Mouse (Mus musculus) kidney, postnatal 4 days (tissue): ENCODE data around the gene Polr3c.
"Not testable (repeated sequence)": the region's sequence is repeated elsewhere in the genome, so short reads cannot be mapped to it uniquely, and the experiment has no call there.

Experiments used
- DNase-seq, 2 experiments: peaks; one replicate each; pipeline ENCODE4 v3.0.0; 2021; ENCODE audit warnings: mixed read lengths in 2 of 2

Polr3c gene

DNA sequence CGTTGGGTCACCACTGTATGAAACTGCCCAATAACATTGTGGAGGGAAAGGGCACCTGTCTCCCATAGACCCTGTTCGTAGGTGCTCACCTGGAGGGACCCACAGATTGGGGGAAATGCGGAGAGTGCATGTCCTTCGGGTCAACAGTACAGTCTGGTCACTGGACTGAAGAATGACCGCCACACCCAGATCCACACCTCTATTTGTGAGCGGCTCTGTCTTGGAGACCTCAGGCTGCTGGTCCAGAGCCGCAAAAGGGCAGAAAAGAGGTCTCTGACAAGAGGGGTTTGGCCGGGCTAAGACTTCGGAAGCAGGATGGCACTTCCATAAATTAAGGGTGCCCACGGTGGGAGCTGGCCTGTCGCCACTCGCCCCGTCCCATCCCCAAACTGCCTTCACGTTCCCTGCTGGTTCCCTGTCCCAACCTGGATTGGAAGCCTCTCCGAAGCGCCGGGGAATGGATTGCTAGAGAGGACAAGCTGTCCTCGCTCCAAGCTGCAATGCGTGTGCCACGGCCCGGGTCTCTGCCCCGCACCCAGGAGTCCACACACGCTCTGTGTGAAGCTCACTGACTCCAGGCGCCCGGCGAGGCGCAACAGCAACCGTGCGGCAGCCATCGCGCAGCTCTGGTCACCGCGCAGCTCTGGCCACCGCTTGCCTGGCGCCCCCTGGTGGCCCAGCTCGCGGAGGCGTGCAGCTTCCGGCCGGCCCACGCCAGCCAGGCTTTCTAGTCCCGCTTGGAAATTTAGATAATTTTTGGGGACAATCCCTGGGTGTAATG is 19.3 kb downstream of the Polr3c start, which contains the start of gene Nudt17:
Gene Nudt17, minus strand, starts transcription at position 660 of the 781 bp plus-strand sequence.
- DNase-seq: peak; percentile 91 to 94

DNA sequence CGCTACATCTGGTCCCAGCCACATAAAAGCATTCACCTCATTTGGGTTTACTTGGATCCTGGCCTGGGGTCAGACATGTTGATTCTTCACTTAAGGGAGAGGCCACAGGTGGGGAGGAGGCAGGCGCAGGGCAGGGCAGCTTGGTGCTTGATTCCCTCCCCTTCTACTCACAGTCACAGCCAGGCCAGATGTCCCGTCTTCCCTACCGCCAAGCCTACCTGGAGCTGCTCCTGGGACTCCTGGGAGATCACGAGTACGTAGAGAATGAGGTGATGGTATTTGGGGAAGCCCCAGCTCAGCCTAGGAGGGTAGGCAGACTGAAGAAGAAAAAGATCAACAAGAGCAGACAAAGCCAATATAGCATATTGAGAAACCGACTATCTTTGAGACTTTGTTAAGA is 20.4 kb downstream of the Polr3c start:
- DNase-seq: no peak

DNA sequence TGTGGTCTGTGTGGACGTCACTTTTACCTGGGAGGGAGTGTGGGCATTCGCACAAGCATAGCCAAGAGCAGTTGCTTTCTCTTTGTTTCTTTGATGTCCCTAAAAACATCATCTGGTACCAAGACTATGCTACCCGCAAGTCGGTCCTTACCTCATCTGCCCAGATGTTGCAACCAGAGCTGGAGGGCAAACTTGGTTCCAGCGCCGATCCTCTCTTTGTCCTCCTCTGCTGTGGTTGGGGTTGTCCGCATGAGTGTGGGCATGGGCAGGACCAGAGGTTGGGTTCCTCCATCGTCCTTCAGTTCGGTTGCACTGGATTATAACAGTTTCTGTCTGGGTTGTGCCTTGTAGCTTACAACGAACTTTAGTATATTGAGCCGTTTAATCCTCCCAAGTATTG is 21.2 kb downstream of the Polr3c start:
- DNase-seq: no peak

DNA sequence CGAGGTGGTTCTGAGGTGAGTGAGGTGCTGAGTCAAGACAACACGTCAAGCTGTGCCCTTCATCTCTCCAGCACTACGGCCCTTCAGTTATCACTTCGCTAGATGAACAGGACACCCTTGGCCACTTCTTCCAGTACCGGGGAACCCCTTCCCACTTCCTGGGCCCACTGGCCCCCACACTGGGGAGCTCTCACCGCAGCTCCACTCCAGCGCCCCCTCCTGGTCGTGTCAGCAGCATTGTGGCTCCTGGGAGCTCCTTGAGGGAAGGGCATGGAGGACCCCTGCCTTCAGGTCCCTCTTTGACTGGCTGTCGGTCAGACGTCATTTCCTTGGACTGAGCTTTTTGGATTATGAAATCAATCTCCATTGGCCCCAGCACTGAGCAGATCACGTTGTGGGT is 22.6 kb downstream of the Polr3c start:
- DNase-seq: peak; percentile 52 to 65

DNA sequence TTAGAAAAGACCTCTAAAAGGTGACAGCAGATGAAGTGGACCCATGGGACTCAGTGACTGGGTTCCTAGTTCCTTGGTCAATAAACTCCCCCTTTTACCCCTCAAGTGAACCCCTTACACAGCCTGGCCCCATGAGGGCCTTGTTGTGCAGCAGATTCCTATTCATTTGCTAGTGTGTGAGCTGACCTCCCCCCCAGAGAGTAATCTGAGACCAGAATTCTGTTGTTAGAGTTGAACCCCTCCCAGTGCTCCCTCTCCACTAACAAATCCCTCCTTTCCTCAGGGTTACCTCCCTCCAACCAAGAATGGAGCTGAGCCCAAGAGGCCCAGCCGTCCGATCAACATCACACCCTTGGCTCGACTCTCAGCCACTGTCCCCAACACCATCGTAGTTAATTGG is 26.4 kb downstream of the Polr3c start:
- DNase-seq: no peak

DNA sequence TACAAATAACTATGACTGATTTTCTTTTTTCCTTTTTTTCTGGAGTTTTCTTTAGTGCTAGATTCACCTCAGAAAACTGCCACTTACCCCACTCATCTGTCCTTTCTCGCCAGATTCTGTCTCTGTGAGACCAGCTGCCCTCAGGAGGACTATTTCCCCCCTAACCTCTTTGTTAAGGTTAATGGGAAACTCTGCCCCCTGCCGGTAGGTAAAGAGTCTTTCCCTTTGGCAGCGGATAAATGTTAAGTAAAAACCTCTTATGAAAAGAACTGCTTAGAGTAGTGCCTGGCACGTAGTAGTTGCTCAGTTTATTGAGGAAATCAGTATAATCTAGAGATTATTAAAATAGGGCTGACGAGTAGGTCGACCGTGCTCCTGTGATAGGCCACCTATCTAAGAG is 27.1 kb downstream of the Polr3c start:
- DNase-seq: peak; percentile 42 to 50

DNA sequence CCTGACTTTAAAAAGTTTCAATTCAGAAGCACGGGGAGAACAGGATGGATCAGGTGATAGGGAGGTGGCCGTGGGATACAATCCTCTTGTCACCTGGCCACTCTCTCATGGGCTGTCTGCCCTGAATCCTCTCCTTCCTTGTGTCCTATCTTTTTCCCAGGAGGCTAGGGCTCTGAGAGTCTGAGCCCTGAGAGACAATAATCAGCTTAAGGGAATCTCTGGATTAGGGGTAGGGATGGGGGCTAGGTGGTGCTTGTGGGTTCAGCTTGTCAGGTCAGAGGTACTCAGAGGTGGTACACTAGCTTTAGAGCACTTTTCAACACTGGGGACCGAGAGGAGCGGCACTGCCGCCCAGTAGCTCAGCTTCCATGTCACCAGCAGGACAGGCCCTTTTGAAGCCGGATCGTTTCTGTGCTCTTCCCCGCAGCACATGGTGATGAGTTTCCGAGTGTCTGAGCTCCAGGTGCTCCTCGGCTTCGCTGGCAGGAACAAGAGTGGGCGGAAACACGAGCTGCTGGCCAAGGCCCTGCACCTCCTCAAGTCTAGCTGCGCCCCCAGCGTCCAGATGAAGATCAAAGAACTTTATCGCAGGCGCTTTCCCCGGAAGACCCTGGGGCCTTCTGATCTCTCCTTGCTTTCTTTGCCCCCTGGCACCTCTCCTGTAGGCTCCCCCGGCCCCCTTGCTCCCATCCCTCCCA is 28.3 kb downstream of the Polr3c start:
- peak; percentile 25 to 43 for DNase-seq

DNA sequence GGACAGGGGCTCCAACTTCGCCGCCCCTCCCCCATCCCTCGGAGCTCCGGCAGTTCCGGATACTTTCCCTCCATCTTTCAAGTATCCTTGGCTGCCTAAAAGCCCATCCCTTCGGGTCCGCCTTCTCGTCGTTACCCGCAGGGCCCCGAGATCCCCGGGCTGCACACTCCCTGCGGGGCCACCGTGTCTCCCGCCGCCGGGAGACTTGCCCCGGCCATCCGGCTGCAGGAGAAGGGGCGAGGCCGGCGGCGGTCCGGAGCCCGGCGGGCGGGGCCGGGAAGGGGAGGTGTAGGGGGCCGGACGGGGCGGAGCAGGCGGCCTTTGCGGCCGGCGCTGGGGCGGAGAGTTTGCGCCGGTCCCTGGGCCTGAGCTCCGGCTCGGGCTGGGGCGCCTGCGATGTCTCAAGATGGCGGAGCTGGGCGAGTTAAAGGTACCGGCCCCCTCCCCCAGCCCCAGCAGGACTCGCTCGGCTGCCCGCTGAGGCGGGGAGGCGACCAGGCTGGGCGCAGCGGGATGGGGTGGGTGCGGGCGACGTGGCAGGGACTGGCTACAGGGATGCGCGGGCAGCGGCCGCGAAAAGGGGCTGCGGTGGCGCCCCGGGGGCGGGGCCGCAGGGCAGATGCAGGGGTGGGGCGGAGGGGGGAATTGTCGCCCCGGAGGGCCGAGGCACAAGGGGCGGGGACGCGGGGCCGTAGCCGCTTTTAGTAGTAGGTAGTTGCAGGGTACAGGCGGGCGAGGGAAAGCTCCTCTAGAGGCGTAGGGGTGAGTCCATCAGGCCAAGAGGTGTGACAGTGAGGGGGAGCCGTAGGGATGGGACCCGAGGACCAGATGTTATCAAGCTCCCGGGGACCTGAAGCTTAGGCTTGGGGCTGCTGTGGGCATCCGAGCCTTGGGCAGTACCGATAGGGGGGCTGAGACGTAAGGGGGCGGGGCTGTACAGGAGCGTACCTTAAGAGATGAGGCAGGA is 30.4 kb downstream of the Polr3c start:
- peak; percentile 92 to 96 for DNase-seq

DNA sequence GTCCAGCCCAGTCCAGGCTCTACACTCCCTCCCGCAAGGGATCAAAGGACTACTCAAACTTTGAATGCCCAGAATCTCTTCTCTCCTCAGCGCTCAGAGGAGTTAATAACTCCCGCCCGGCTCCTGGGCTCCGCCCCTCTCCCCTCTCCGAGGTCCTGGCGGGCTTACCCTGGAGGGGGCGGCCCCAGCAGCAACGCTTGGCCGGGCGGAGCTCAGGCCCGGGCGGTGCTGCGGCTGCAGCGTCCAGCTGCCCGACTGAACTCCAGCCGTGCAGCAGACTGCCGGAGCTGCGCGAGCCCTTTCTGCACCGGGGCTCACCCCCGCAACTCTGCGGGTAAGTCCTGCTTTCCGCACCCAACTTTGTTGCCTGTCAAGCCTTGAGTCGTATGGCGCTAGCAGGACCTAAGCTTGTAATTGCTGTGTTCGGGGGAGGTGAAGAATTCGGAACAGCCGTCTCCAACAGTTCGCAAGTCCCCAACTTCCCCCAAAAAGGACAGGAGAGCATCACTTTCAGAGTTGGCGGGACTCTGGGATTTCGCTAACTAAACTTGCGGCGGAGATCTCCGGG is 31.1 kb downstream of the Polr3c start, which contains the start of gene Pias3:
Gene Pias3, plus strand, starts transcription at position 187 of the 568 bp plus-strand sequence.
- peak; percentile 90 to 94 for DNase-seq

DNA sequence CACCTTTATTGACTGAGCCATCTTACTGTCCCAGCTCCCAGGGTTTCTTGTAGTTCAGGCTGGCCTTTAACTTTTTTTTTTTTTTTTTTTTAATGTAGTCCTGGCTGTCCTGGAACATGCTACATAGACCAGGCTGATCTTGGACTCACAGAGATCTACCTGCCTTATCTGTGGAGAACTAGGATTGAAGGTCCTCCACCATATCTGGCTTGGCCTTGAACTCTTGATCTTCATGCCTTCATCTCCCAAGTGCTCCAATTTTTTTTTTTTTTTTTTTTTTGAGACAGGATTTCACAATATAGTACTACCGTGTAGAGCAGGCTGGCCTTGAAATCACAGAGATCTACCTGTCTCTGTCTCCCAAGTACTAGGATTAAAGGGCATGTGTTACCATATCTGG is 33.8 kb downstream of the Polr3c start:
- DNase-seq: no peak

DNA sequence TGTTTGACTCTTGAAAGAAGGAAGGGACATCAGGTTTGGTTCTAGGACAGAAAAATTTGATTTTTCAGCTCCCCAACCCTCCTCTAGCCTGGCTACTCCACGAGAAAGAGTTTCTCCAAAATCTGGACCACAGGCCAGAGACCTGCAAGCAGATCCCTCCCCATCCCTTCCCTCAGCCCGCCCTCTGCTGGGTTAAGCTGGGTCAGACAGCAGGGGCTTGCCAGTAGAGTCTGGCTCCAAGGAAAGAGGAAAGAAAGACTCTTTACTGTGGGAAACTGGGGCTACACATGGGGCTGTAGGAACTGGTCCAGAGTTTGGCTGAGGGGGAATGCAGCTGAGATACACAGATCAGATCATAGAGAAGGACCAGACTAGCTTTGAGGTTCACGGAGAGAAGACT is 34.9 kb downstream of the Polr3c start:
- peak; percentile 75 to 79 for DNase-seq

DNA sequence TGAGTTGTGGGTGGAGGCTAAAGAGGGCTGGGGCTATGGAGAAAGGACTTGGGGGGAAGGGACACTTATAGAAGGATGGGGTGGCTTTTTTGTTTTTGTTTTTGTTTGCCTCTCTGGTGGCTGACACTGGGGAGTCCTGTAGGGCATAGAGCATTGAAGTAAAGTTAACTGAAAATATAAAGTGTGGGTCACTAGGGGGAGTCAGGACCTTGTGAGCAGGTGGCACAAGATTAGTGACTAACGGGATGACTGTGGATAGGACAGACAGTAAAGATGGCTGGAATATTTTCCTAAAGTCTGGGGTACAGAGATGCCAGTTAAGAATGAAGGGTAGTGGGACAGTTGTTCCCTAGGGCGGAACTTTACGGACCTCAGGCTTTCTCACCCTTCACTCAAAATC is 37.1 kb downstream of the Polr3c start:
- no peak for DNase-seq

DNA sequence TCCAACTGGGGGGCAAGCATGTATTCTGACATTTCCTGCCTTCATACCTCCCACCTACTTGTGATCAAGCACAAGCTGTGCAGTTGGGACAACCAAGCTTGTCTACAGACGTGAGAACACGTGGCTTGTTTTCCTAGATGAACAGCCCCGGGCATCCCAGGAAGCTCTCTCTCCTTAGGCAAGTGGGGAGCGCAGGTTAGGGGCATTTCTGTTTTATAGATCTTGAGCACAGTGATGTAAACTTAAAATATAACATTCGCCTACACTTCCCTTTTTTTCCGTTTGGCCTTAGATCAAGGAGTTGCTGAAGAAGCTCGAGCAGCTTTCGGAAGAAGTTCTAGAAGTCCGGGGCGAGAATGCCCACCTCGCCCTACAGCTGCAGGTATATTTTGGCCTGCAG is 38.6 kb downstream of the Polr3c start:
- DNase-seq: no peak

DNA sequence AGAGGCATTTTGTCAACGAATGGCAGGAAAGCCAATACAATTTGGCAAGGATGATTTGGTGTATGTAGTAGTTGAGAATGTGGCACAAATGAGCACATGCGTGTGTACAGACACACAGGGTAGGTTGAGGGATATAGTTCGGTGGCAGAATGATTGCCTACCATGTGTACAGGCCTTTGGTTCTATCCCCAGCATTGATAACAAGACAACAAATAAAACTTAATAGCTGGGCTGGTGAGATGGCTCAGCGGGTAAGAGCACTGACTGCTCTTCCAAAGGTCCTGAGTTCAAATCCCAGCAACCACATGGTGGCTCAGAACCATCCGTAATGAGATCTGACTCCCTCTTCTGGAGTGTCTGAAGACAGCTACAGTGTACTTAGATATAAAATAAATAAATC is 41.4 kb downstream of the Polr3c start:
- not testable (repeated sequence) for DNase-seq

DNA sequence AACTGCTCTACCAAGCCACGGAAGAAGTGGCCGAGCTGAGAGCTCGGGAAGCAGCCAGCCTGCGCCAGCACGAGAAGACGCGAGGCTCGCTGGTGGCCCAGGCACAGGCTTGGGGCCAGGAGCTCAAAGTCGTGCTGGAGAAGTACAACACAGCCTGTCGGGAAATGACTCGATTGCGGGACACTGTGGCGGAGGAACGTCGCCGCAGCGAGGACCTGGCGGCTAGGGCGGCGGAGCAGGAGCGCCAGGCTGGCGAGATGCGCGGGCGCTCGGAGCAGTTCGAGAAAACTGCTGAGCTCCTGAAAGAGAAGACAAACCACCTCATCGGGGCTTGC is 42.6 kb downstream of the Polr3c start:
- DNase-seq: peak; percentile 30 to 41

DNA sequence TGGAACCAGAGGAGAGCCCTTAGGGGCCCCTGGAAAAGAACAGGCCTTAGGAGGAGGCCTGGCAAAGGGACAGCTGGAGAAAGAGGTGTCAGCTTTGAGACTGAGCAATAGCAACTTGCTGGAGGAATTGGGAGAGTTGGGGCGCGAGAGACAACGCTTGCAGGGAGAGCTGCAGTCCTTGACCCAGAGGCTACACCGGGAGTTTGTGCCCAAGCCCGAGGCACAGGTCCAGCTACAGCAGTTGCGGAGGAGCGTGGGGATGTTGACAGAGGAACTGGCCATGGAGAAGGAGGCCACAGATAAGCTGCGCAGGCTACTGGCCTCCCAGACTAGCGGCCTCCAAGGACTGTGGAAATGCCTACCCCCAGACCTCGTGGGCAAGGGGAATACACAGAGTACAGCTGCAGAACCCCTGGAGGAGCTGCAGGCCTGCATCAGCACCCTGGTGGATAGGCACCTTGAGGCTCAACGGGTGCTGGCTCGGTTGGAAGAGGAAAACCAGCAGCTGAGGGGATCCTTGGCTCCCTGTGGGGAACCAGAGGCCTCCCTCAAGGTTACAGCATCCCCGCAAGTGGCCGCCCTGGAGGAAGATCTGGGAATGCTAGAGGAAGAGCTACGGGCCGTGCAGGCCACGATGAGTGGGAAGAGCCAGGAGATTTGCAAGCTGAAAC is 43.1 kb downstream of the Polr3c start:
- DNase-seq: no peak

DNA sequence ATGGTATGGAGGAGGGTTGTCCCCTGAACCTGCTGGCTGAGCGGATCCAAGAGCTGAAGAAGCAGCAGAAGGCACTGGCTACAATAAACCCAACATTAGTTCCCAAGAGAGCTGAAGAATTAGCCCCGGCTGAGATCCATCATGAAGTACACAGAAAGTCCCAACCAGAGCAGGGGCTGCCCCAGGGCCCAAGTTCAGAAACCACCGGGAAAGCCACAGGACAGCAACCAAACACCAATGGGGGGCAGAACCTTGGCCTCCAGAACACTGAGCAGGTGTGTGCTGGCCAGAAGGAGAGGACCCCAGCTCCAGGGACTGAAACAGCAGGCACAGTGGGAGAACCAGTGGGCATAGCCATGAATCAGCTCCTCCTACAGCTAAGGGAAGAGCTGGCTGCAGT is 43.9 kb downstream of the Polr3c start:
- DNase-seq: no peak

DNA sequence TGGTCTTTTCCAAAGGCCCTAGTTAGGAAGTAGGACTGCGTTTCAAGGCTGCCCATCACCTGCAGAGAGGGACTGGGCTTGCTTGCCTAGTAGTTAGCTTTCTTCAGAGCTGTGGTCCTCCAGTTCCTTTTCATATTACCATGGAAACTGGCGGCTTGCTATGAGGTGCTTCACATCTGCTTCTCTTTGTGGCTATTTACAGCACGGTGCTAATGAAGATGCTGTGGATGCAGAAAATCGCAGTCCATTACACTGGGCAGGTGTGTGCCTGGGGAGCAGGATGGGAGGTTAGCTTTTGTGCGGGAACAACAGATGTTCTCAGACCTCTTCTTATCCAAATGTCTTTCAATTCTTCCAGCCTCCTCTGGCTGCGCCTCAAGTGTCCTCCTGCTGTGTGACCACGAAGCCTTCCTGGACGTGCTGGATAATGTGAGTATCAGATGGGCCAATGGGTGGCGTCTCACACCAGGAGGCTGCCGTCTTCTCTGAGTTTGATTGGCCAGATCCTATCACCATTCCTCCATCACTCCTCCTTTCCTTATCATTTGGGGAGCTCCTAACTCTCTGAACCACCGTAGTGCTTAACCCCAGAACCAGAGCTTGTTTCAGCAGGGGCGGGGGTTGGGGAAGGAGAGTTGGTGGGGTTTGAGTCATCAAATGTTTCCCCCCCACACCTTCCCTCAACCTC is 47.0 kb downstream of the Polr3c start:
- DNase-seq: no peak

DNA sequence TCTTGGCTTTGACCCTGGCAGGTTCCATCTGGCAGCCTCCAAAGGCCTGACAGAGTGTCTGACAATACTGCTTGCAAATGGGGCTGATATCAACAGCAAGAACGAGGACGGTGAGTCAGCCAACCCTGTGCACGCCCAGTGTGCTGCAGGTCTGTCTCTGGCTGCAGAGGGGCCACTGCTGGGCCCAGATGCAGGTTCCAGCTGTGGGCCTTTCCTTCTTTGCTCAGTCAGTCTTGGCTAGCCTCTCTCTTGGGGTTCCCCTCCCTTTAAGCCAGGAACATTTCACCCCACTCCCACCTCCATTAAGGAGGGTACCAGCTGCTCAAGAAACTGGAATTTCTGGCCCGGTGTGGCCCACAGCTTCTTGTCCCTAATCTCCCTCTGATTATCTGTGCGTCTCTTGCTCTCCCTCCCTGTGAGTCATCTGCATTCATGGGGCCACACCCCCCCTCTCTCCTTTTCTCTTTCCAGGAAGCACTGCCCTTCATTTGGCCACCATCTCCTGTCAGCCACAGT is 48.2 kb downstream of the Polr3c start:
- no peak for DNase-seq

DNA sequence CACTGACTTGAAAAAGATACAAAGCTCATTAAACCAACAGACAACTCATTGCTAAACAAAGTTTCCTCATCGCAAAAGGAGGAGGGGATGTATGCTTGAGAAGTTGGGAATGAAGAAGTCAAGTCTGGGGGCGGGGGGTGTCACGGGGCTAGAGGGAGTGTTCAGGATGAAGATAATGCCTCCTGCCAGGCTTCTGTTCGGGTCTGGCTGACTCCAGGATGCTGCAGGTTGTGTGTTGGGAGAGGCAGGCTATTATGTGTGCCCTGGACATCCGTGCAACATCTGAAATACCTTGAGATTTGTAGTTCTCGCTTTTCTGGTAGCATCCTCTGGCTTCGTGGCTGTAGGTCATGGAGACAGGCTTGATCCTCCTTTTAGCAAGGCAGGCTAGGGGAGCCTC is 49.0 kb downstream of the Polr3c start:
- no peak for DNase-seq

DNA sequence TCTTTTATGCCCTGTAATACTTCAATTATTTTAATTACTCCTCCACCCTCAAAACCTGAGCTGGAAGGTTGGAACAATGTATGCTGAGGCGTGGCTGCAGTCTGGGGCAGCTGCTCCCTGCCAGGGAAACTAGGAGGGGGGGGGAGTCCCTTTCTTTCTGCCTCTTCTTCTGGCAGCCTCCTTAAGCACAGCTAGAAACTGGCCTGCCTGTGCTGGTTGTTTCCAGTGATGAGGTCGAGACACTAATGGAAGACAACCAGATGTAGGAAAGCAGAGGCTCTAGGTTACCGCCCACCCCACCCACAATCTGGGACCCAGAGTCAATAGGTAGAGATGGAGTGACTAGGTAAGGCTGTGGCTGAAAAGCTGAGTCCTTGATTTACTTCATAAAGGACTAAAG is 51.7 kb downstream of the Polr3c start:
- no peak for DNase-seq
